Mouse (Mus musculus): ENCODE results near the gene Myo10. TPM values are rescaled to one million over a fixed set of nuclear protein-coding genes. Genes with fewer than 3 reads are reported as not detected.

The Myo10 gene
- total RNA-seq, 4 experiments from 2014 or later, result 59.0 to 68.5 (median 62.0) TPM

DNA sequence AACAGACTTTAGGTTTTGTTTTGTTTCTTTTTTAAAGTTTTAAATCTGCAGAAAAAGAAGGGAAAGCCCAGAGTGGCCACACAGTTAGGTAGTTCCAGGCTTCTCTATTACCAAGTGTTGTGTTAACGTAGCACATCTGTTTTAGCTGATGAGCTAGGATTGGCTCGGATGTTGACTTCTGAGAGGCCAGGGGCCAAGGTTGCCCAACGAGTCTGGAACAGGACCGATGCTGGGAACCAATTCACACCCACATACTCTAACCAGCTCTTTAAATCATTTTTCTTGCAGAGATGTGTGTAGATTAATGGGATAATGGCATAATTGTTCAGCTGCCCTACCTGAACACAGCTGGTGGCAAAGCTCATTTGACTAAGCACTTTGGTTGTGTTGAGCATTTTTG lies 1.8 kb upstream of the Myo10 start:
- DNase-seq, result no peak

- DNase-seq, result no peak
Measured at GRCm38 (mm10) chr15:25621351-25622199, 750 bp upstream of the Myo10 start.

- DNase-seq, result peak; percentile 53
Measured at GRCm38 (mm10) chr15:25622867-25623471, 644 bp downstream of the Myo10 start.

DNA sequence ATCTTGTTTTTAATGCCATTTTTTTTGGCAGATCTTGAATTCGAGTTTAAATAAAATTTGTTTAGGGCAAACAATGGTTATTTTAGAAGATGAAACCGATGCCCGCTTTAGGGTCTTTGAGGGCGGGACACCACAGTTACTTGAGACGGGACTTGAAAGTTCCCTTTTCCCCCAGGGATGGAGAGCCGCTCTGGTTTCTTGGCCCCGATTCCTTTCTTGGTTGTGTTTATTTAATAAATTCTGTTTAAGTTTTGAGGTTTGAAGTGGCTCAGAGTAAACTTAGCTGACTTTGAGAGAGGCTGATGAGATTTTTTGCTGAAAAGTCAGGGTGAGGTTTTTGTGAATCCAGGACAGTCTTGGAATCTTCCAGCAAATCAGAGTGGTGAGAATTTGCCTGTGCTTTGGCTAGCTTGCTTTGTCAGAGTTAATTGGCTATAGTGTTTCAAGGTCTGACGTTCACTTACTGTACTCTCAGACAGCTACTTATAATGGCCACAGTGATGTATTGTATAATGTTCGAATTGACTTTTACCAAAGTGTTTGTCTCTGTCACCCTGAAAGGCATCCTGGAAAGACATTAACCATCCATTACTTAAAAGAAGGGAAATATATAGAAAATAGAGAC lies 1.3 kb downstream of the Myo10 start:
- DNase-seq, result no peak

GRCm38 (mm10) chr15:25624263-25624662 lies 1.9 kb downstream of the Myo10 start:
- no peak for DNase-seq

GRCm38 (mm10) chr15:25625471-25625870 lies 3.1 kb downstream of the Myo10 start:
- no peak for DNase-seq

GRCm38 (mm10) chr15:25627012-25627411 lies 4.7 kb downstream of the Myo10 start:
- DNase-seq, result no peak

- DNase-seq, result no peak
Measured at GRCm38 (mm10) chr15:25628251-25628650, 5.9 kb downstream of the Myo10 start.

DNA sequence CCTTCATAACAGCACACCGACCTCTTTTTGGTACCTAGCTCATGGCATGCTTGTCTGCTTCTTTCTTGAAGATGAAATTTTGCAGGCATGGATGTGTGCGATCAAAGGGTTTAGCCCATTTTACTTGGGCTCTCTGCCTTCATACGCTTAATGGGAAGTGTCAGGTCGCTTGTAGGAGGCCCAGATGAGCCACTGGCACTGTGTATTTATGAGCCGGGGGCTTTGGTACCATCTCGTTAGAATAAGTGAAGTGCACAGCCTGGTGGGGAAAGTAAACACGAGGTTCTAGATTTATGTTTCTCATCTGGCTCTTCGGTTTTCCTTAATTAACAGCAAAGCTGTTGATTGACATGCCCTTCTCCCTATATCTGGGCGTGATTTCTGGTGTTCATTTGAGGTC lies 8.4 kb downstream of the Myo10 start:
- no peak for DNase-seq

- no peak for DNase-seq
Measured at GRCm38 (mm10) chr15:25631332-25631731, 9.0 kb downstream of the Myo10 start.

GRCm38 (mm10) chr15:25632902-25633301 lies 10.6 kb downstream of the Myo10 start:
- no peak for DNase-seq

DNA sequence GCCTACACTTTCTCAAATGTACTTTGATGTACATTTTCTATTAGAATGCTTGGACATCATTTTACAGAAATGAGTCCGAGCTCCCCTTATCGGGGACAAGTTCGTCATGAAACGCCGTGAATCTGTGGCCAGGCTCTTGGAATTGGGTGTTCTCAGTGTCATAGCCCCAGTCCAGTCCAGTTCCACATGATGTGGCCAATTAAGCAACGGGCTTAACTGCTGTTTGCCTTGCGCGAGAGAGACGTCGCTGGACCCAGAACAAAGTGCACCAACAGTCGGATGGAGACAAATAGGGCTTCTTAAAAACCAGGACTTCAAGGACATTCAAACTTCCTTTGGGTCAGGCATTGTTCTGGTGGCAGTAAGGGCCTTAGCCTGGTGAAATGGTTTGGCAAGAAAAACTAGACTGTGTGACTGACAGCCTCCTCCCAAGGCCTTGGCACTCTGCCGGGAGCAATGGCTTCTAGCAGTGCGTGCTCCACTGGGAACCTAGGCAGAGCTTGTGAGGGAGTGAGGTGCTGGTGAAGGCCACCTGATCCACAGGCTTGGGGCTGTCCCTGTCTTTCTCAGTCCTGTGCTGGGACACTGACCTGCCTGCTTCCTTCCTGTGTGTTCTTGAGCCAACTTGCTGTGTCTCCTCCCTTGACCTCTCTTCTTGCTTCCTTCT lies 11.5 kb downstream of the Myo10 start:
- peak; percentile 89 for DNase-seq

- DNase-seq, result peak; percentile 74
Measured at GRCm38 (mm10) chr15:25637727-25638126, 15.4 kb downstream of the Myo10 start.

DNA sequence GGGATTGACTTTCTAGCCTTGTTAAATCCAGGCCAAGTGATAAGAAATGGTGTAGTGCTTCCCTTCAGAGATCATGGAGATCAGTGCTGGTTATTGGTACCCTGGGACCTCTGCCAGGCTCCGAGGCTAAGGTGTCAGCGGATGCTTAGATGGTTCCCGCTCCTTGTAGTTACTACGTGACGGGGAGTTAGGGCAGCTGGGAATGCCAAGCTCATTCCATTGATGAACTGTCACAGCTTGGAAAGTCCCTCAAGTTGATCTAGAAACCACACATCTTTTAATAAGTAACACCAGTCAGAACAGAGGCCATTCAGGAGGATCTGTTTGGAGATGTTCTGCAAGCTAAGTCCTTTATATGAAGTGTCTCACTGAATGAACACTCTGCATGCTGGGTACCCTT lies 16.9 kb downstream of the Myo10 start:
- no peak for DNase-seq

- no peak for DNase-seq
Measured at GRCm38 (mm10) chr15:25640840-25641752, 18.8 kb downstream of the Myo10 start.

DNA sequence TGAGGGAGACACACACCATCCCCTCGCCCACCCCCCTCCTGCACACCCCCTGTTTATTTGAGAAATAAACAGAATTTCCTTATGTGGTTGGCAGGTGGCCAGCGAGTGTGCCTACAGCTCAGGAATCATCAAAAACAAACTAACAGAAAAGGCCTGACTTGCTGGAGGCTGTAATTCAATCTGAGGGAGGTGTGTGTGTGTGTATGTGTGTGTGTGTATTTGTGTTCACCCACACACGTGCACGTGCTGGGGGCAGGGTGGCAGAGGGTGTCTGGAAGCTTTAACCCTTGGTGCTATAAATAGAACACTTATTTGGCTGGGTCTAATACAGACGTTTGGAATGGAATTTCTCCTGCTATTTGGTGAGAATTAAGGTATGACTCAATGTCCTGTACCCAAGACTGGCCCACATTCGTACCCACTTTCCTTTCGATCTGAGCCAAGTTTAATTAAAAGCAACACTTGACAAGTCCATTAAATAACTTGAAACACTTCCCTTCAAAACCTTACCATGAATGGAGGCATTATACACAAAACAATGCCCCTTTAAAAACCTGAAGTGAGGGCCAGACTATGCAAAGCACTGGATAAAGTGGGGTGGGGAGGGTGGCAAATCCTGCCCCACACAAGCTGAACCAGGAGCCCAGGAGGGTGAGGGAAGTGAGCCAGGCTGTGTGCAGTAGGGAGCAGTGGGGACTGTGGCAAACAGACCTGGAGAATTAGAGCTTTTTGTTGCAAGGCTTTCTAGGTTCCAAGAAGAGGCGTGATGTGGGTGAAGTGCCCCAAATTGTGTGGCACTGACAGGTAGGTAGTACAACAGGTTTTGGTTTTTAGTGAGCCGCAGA lies 20.1 kb downstream of the Myo10 start:
- no peak for DNase-seq

GRCm38 (mm10) chr15:25645862-25646261 lies 23.5 kb downstream of the Myo10 start:
- no peak for DNase-seq

GRCm38 (mm10) chr15:25648287-25648686 lies 26.0 kb downstream of the Myo10 start:
- DNase-seq, result no peak

- no peak for DNase-seq
Measured at GRCm38 (mm10) chr15:25650371-25650770, 28.0 kb downstream of the Myo10 start.

DNA sequence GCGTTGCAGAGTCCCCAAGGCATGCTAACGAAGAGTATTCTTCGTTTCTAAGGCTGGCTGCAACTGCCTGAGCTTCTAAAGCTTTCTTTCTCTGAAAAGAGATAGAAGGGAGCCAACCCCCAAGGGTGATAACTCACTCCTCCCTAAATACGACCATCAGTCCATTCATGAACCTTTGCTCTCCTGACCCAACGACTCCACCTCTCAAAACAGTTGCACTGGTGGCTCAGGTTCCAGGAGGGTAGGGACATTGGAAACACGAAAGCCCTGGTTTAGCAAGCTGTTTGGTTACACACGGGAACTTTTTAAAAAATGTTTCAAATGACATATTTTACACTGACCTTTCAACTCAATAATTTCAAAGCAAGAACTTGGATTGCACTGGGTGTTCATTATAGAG lies 29.5 kb downstream of the Myo10 start:
- DNase-seq, result no peak

- no peak for DNase-seq
Measured at GRCm38 (mm10) chr15:25652368-25652767, 30.0 kb downstream of the Myo10 start.

Measured in adrenal gland, adult 8-10 months (tissue).